16 mouse cellular contexts compared by ENCODE assay signal in genomic region chr16:23503351-23503750, GRCm38 (mm10).
"Had no signal": no experiment of that assay in that cellular context is flagged by ENCODE, and none has a peak within 500 bp of the region (broad histone marks: within the 10 kb centered on the region; RNA-seq: fewer than 3 reads in every experiment).

No protein-coding gene starts in this region.

- H3K9me3 ChIP-seq: limb, embryonic 15.5 days; liver, embryonic 15.5 days; midbrain, embryonic 12.5 days; neural tube, embryonic 15.5 days had no signal

- H3K4me3 ChIP-seq: limb, embryonic 15.5 days; liver, embryonic 15.5 days; midbrain, embryonic 12.5 days; neural tube, embryonic 15.5 days had no signal

- DNase-seq: kidney, adult 11 months; kidney, adult 9 months; kidney, postnatal 36 days; layer of hippocampus, adult 9-11 months; layer of hippocampus, postnatal 36 days; lung, embryonic 14.5 days; lung, postnatal 10 days; lung, postnatal 4 days; right cerebral cortex, adult 18-20 months; right cerebral cortex, postnatal 25 days; thymus, postnatal 36 days had no signal

- H3K4me1 ChIP-seq: limb, embryonic 15.5 days had no signal

- H3K27me3 ChIP-seq: limb, embryonic 15.5 days; liver, embryonic 15.5 days; neural tube, embryonic 15.5 days had no signal

- H3K27ac ChIP-seq: kidney, postnatal 0 days; limb, embryonic 15.5 days; liver, embryonic 15.5 days had no signal

- H3K4me2 ChIP-seq: limb, embryonic 15.5 days; liver, embryonic 15.5 days; lung, embryonic 14.5 days; neural tube, embryonic 15.5 days had no signal

- H3K9ac ChIP-seq: limb, embryonic 15.5 days; liver, embryonic 15.5 days; lung, embryonic 14.5 days; midbrain, embryonic 12.5 days; neural tube, embryonic 15.5 days had no signal

- H3K36me3 ChIP-seq: limb, embryonic 15.5 days; liver, embryonic 15.5 days; midbrain, embryonic 12.5 days; neural tube, embryonic 15.5 days had no signal
